Mouse (Mus musculus): ENCODE results near the gene Klrg2.

- TF ChIP-seq CTCF (IDR thresholded peaks at IDR 0.05; ENCODE audit: control insufficient read depth, insufficient read depth, insufficient read length): no peak
- TF ChIP-seq CEBPB (IDR thresholded peaks at IDR 0.05; ENCODE audit: low read depth): no peak
- TF ChIP-seq MAX (IDR thresholded peaks at IDR 0.05): no peak
Measured at GRCm38 (mm10) chr6:38671270-38671669, 34.2 kb upstream of the Klrg2 start.
